Mouse (Mus musculus): Measurements from ENCODE around the gene Ccl17. TPM values are rescaled to one million over a fixed set of nuclear protein-coding genes. Genes with fewer than 3 reads are reported as not detected.
A peak's percentile ranks its signal among the peaks of the same experiment; 100 is the strongest.
"Not testable (repeated sequence)": the region's sequence is repeated elsewhere in the genome, so short reads cannot be mapped to it uniquely, and the experiment has no call there.

The Ccl17 gene
- polyA plus RNA-seq, 1 experiment from 2014 or later: 1.2 TPM

- 90% methylated on average over 6 of the region's 6 CpGs for WGBS
- ATAC-seq (replicated peaks; ENCODE audit: low FRiP score, low read depth) (no peak), DNase-seq (ENCODE audit: low spot score) (no peak)
- Histone ChIP-seq H3K4me1 (replicated peaks; ENCODE audit: insufficient read depth, low read length) (no peaks in the 10 kb centered on the region), H3K9ac (ENCODE audit: low read depth, low read length) (no peak overlapping the region), H3K4me3 (replicated peaks; ENCODE audit: low read depth, low read length) (no peak overlapping the region), H3K27ac (no peak overlapping the region), H3K9me3 (replicated peaks; ENCODE audit: low read length) (no peaks in the 10 kb centered on the region), H3K27me3 (ENCODE audit: insufficient read depth, low read length) (no peaks in the 10 kb centered on the region), H3K4me2 (ENCODE audit: low read length) (no peak overlapping the region), H3K36me3 (ENCODE audit: insufficient read depth, low read length) (peaks cover 41% of the 10 kb centered on the region; the same call in 1 of the 2 replicates)
- no peak for TF ChIP-seq CTCF (IDR thresholded peaks at IDR 0.05; ENCODE audit: low read depth)
Measured at GRCm38 (mm10) chr8:94828284-94828683, 18.0 kb downstream of the Ccl17 start.

- H3K36me3 ChIP-seq (ENCODE audit: insufficient read depth, low read length): peaks cover 10% of the 10 kb centered on the region; the same call in 1 of the 2 replicates
- not testable (repeated sequence) for H3K4me2 ChIP-seq (ENCODE audit: low read length); H3K4me1 ChIP-seq (replicated peaks; ENCODE audit: insufficient read depth, low read length); H3K27me3 ChIP-seq (ENCODE audit: insufficient read depth, low read length); H3K9ac ChIP-seq (ENCODE audit: low read depth, low read length); H3K27ac ChIP-seq; H3K9me3 ChIP-seq (replicated peaks; ENCODE audit: low read length); H3K4me3 ChIP-seq (replicated peaks; ENCODE audit: low read depth, low read length); DNase-seq (ENCODE audit: low spot score)
- ATAC-seq (replicated peaks; ENCODE audit: low FRiP score, low read depth): 0 out of 2 replicates have a peak, but pooled peaks have one; percentile 23
- WGBS: 45% methylated on average over 7 of the region's 7 CpGs
Measured at GRCm38 (mm10) chr8:94833901-94834405, 23.7 kb downstream of the Ccl17 start.

GRCm38 (mm10) chr8:94835751-94836150, 25.5 kb downstream of the Ccl17 start:
- WGBS: 90% methylated on average over 13 of the region's 13 CpGs
- H3K4me1 ChIP-seq (replicated peaks; ENCODE audit: insufficient read depth, low read length); H3K27me3 ChIP-seq (ENCODE audit: insufficient read depth, low read length); H3K4me2 ChIP-seq (ENCODE audit: low read length); H3K27ac ChIP-seq; H3K4me3 ChIP-seq (replicated peaks; ENCODE audit: low read depth, low read length); H3K9me3 ChIP-seq (replicated peaks; ENCODE audit: low read length); DNase-seq (ENCODE audit: low spot score); H3K9ac ChIP-seq (ENCODE audit: low read depth, low read length); ATAC-seq (replicated peaks; ENCODE audit: low FRiP score, low read depth): not testable (repeated sequence)
- H3K36me3 ChIP-seq (ENCODE audit: insufficient read depth, low read length): peaks cover 10% of the 10 kb centered on the region; the same call in 1 of the 2 replicates

- Histone ChIP-seq H3K27ac (no peak overlapping the region), H3K4me3 (replicated peaks; ENCODE audit: low read depth, low read length) (peak overlapping the region; percentile 89), H3K27me3 (ENCODE audit: insufficient read depth, low read length) (no peaks in the 10 kb centered on the region), H3K9ac (ENCODE audit: low read depth, low read length) (peak overlapping the region; percentile 94; the same call in 1 of the 2 replicates), H3K4me2 (ENCODE audit: low read length) (peak overlapping the region; percentile 92), H3K36me3 (ENCODE audit: insufficient read depth, low read length) (peaks cover 6% of the 10 kb centered on the region; the same call in 1 of the 2 replicates), H3K9me3 (replicated peaks; ENCODE audit: low read length) (no peaks in the 10 kb centered on the region), H3K4me1 (replicated peaks; ENCODE audit: insufficient read depth, low read length) (peaks cover 8% of the 10 kb centered on the region; the same call in 1 of the 2 replicates)
- ATAC-seq (replicated peaks; ENCODE audit: low FRiP score, low read depth) (no peak), DNase-seq (ENCODE audit: low spot score) (no peak)
- TF ChIP-seq CTCF (IDR thresholded peaks at IDR 0.05; ENCODE audit: low read depth): no peak
- 44% methylated on average over 11 of the region's 11 CpGs for WGBS
Measured at GRCm38 (mm10) chr8:94836456-94837240, 26.4 kb downstream of the Ccl17 start.

- WGBS: under 1% methylated on average over 82 of the region's 82 CpGs
- H3K4me3 ChIP-seq (replicated peaks; ENCODE audit: low read depth, low read length): peak within 1 kb of the TSS; percentile 89
- peaks cover 8% of the 10 kb centered on the region; the same call in 1 of the 2 replicates for H3K4me1 ChIP-seq (replicated peaks; ENCODE audit: insufficient read depth, low read length)
- H3K9ac ChIP-seq (ENCODE audit: low read depth, low read length): peak within 1 kb of the TSS; percentile 94
- H3K27ac ChIP-seq: peak within 1 kb of the TSS; percentile 92
- no peaks in the 10 kb centered on the region for H3K27me3 ChIP-seq (ENCODE audit: insufficient read depth, low read length)
- no peak for TF ChIP-seq CTCF (IDR thresholded peaks at IDR 0.05; ENCODE audit: low read depth)
- H3K4me2 ChIP-seq (ENCODE audit: low read length): peak within 1 kb of the TSS; percentile 92
- ATAC-seq (replicated peaks; ENCODE audit: low FRiP score, low read depth) (peak; percentile 96), DNase-seq (ENCODE audit: low spot score) (peak; percentile 95)
- H3K36me3 ChIP-seq (ENCODE audit: insufficient read depth, low read length): no peaks in the 10 kb centered on the region
- H3K9me3 ChIP-seq (replicated peaks; ENCODE audit: low read length): no peaks in the 10 kb centered on the region
Measured at GRCm38 (mm10) chr8:94837662-94838574, 27.7 kb downstream of the Ccl17 start, which contains the start of the genes Coq9 and Ciapin1. TSS of gene Coq9 (plus strand) at chr8:94838321. TSS of gene Ciapin1 (minus strand) at chr8:94838358.

- WGBS: 0% methylated on average over 24 of the region's 24 CpGs
- H3K27me3 ChIP-seq (ENCODE audit: insufficient read depth, low read length): no peaks in the 10 kb centered on the region
- peak overlapping the region; percentile 94 for H3K9ac ChIP-seq (ENCODE audit: low read depth, low read length)
- peak overlapping the region; percentile 92 for H3K27ac ChIP-seq
- DNase-seq (ENCODE audit: low spot score): peak; percentile 51
- peak; percentile 48 for ATAC-seq (replicated peaks; ENCODE audit: low FRiP score, low read depth)
- no peak for TF ChIP-seq CTCF (IDR thresholded peaks at IDR 0.05; ENCODE audit: low read depth)
- H3K4me1 ChIP-seq (replicated peaks; ENCODE audit: insufficient read depth, low read length): peaks cover 8% of the 10 kb centered on the region; the same call in 1 of the 2 replicates
- H3K36me3 ChIP-seq (ENCODE audit: insufficient read depth, low read length): no peaks in the 10 kb centered on the region
- peak overlapping the region; percentile 92 for H3K4me2 ChIP-seq (ENCODE audit: low read length)
- H3K4me3 ChIP-seq (replicated peaks; ENCODE audit: low read depth, low read length): peak overlapping the region; percentile 89
- no peaks in the 10 kb centered on the region for H3K9me3 ChIP-seq (replicated peaks; ENCODE audit: low read length)
Measured at GRCm38 (mm10) chr8:94838600-94838999, 28.3 kb downstream of the Ccl17 start.
